Mouse (Mus musculus) neural tube, embryonic 14.5 days (tissue): ENCODE results near the gene Crtc2. TPM values are rescaled to one million over a fixed set of nuclear protein-coding genes. Genes with fewer than 3 reads are reported as not detected.

Source experiments
- ATAC-seq: fragments of 200-750 bp; cut with Nextera tagmentation; 2 replicates; pipeline ENCODE4 v1.8.0; 2017; ENCODE audit warnings: low read depth, mild to moderate bottlenecking, moderate TSS enrichment, moderate library complexity
- H3K27ac ChIP-seq: fragments of 300-500 bp; sonication (generic); 2 replicates; pipeline ENCODE4 v1.5.1; 2014; ENCODE audit warnings: low read depth, mild to moderate bottlenecking, control low read depth, low read length, moderate library complexity, mixed read lengths
- H3K27me3 ChIP-seq: fragments of 300-500 bp; sonication (generic); 2 replicates; pipeline ENCODE4 v1.6.1; 2014; ENCODE audit warnings: low read length; ENCODE audit not compliant: control insufficient read depth, insufficient read depth
- H3K36me3 ChIP-seq: fragments of 300-500 bp; sonication (generic); 2 replicates; pipeline ENCODE4 v1.6.1; 2014; ENCODE audit warnings: low read length, mixed read lengths; ENCODE audit not compliant: control insufficient read depth, insufficient read depth
- H3K4me1 ChIP-seq: fragments of 300-500 bp; sonication (generic); 2 replicates; pipeline ENCODE4 v1.6.1; 2014; ENCODE audit warnings: low read length; ENCODE audit not compliant: control insufficient read depth, insufficient read depth
- H3K4me2 ChIP-seq: fragments of 300-500 bp; sonication (generic); 2 replicates; pipeline ENCODE4 v1.6.1; 2014; ENCODE audit warnings: mild to moderate bottlenecking, low read depth, low read length, control low read depth
- H3K4me3 ChIP-seq: fragments of 300-500 bp; sonication (generic); 2 replicates; pipeline ENCODE4 v1.5.1; 2014; ENCODE audit warnings: low read depth, low read length, control low read depth, mixed read lengths
- H3K9ac ChIP-seq: fragments of 300-500 bp; sonication (generic); replicated peaks from 2 replicates; pipeline ENCODE4 v1.6.1; 2014; ENCODE audit warnings: low read depth, mild to moderate bottlenecking, control low read depth, low read length, mixed read lengths
- H3K9me3 ChIP-seq: fragments of 300-500 bp; sonication (generic); 2 replicates; pipeline ENCODE4 v1.6.1; 2016; ENCODE audit warnings: low read length; ENCODE audit not compliant: control insufficient read depth
- WGBS: fragments of 180-500 bp; shearing (Covaris S2); extraction: QIAGEN DNeasy Blood & Tissue Kit; methylation state at CpG from one replicate; pipeline ENCODE4 v1.1.7; 2014; 5-methylcytosine and 5-hydroxymethylcytosine counted together
- polyA plus RNA-seq: library from polyadenylated mRNA; unstranded; fragments of >200 nt; fragmentation: Nextera tagmentation; extraction: Ambion mirVana; gene quantifications from 2 replicates; pipeline ENCODE4 v1.2.1, GENCODE M21; 2014

The Crtc2 gene
- polyA plus RNA-seq, 1 experiment from 2014 or later = 11.6 TPM

GRCm38 (mm10) chr3:90270784-90271183 lies 16.8 kb downstream of the Crtc2 start:
- Histone ChIP-seq H3K9me3 (no peaks in the 10 kb centered on the region), H3K4me1 (peaks cover 7% of the 10 kb centered on the region), H3K4me3 (no peak overlapping the region), H3K36me3 (peaks cover 20% of the 10 kb centered on the region; the same call in 1 of the 2 replicates), H3K27me3 (no peaks in the 10 kb centered on the region), H3K4me2 (no peak overlapping the region), H3K9ac (no peak overlapping the region), H3K27ac (no peak overlapping the region)
- 98% methylated on average over 8 of the region's 8 CpGs for WGBS
- ATAC-seq = no peak

GRCm38 (mm10) chr3:90272170-90272569 lies 18.2 kb downstream of the Crtc2 start:
- H3K9ac ChIP-seq = no peak overlapping the region
- no peak overlapping the region for H3K27ac ChIP-seq
- peaks cover 25% of the 10 kb centered on the region for H3K36me3 ChIP-seq
- ATAC-seq = no peak
- WGBS = 64% methylated on average over 9 of the region's 9 CpGs
- no peak overlapping the region for H3K4me2 ChIP-seq
- H3K4me1 ChIP-seq = no peaks in the 10 kb centered on the region
- no peaks in the 10 kb centered on the region for H3K27me3 ChIP-seq
- no peaks in the 10 kb centered on the region for H3K9me3 ChIP-seq
- H3K4me3 ChIP-seq = no peak overlapping the region

- H3K9me3 ChIP-seq = no peaks in the 10 kb centered on the region
- WGBS = 93% methylated on average over 22 of the region's 22 CpGs
- H3K27me3 ChIP-seq = no peaks in the 10 kb centered on the region
- H3K36me3 ChIP-seq = peaks cover 30% of the 10 kb centered on the region
- no peak overlapping the region for H3K4me2 ChIP-seq
- no peak overlapping the region for H3K27ac ChIP-seq
- no peak overlapping the region for H3K4me3 ChIP-seq
- no peaks in the 10 kb centered on the region for H3K4me1 ChIP-seq
- H3K9ac ChIP-seq = no peak overlapping the region
- ATAC-seq = no peak
Measured at GRCm38 (mm10) chr3:90273855-90274254, 19.9 kb downstream of the Crtc2 start.

GRCm38 (mm10) chr3:90275286-90275685 lies 21.3 kb downstream of the Crtc2 start:
- Histone ChIP-seq H3K27ac (no peak overlapping the region), H3K36me3 (peaks cover 39% of the 10 kb centered on the region), H3K4me1 (no peaks in the 10 kb centered on the region), H3K27me3 (no peaks in the 10 kb centered on the region), H3K4me3 (no peak overlapping the region), H3K4me2 (no peak overlapping the region), H3K9ac (no peak overlapping the region), H3K9me3 (no peaks in the 10 kb centered on the region)
- WGBS = 95% methylated on average over 11 of the region's 11 CpGs
- ATAC-seq = no peak

GRCm38 (mm10) chr3:90276858-90277257 lies 22.9 kb downstream of the Crtc2 start:
- H3K27ac ChIP-seq = no peak overlapping the region
- no peak for ATAC-seq
- H3K4me3 ChIP-seq = no peak overlapping the region
- peaks cover 33% of the 10 kb centered on the region for H3K36me3 ChIP-seq
- no peaks in the 10 kb centered on the region for H3K9me3 ChIP-seq
- H3K9ac ChIP-seq = no peak overlapping the region
- H3K27me3 ChIP-seq = no peaks in the 10 kb centered on the region
- no peak overlapping the region for H3K4me2 ChIP-seq
- 46% methylated on average over 16 of the region's 16 CpGs for WGBS
- H3K4me1 ChIP-seq = no peaks in the 10 kb centered on the region

GRCm38 (mm10) chr3:90277793-90278192 lies 23.8 kb downstream of the Crtc2 start:
- no peaks in the 10 kb centered on the region for H3K27me3 ChIP-seq
- peaks cover 26% of the 10 kb centered on the region for H3K36me3 ChIP-seq
- no peak overlapping the region for H3K9ac ChIP-seq
- WGBS = 94% methylated on average over 9 of the region's 9 CpGs
- no peak overlapping the region for H3K27ac ChIP-seq
- no peaks in the 10 kb centered on the region for H3K4me1 ChIP-seq
- H3K4me3 ChIP-seq = no peak overlapping the region
- no peaks in the 10 kb centered on the region for H3K9me3 ChIP-seq
- no peak overlapping the region for H3K4me2 ChIP-seq
- no peak for ATAC-seq

- no peak for ATAC-seq
- Histone ChIP-seq H3K27ac (no peak overlapping the region), H3K9ac (no peak overlapping the region), H3K36me3 (peaks cover 24% of the 10 kb centered on the region), H3K4me1 (no peaks in the 10 kb centered on the region), H3K4me3 (no peak overlapping the region), H3K4me2 (no peak overlapping the region), H3K27me3 (no peaks in the 10 kb centered on the region), H3K9me3 (no peaks in the 10 kb centered on the region)
- 97% methylated on average over 10 of the region's 10 CpGs for WGBS
Measured at GRCm38 (mm10) chr3:90278211-90278610, 24.2 kb downstream of the Crtc2 start.

- no peaks in the 10 kb centered on the region for H3K9me3 ChIP-seq
- 92% methylated on average over 9 of the region's 9 CpGs for WGBS
- H3K4me2 ChIP-seq = no peak overlapping the region
- no peak overlapping the region for H3K27ac ChIP-seq
- no peaks in the 10 kb centered on the region for H3K27me3 ChIP-seq
- no peaks in the 10 kb centered on the region for H3K4me1 ChIP-seq
- no peak for ATAC-seq
- no peak overlapping the region for H3K9ac ChIP-seq
- peaks cover 24% of the 10 kb centered on the region for H3K36me3 ChIP-seq
- H3K4me3 ChIP-seq = no peak overlapping the region
Measured at GRCm38 (mm10) chr3:90279216-90279615, 25.3 kb downstream of the Crtc2 start.

GRCm38 (mm10) chr3:90279743-90280142 lies 25.8 kb downstream of the Crtc2 start:
- H3K4me1 ChIP-seq = no peaks in the 10 kb centered on the region
- no peaks in the 10 kb centered on the region for H3K9me3 ChIP-seq
- no peaks in the 10 kb centered on the region for H3K27me3 ChIP-seq
- H3K4me3 ChIP-seq = no peak overlapping the region
- H3K4me2 ChIP-seq = no peak overlapping the region
- peaks cover 24% of the 10 kb centered on the region for H3K36me3 ChIP-seq
- no peak for ATAC-seq
- H3K9ac ChIP-seq = no peak overlapping the region
- no peak overlapping the region for H3K27ac ChIP-seq
- WGBS = 96% methylated on average over 7 of the region's 7 CpGs

- no peak for ATAC-seq
- H3K9me3 ChIP-seq = no peaks in the 10 kb centered on the region
- H3K36me3 ChIP-seq = peaks cover 19% of the 10 kb centered on the region
- WGBS = 81% methylated on average over 9 of the region's 9 CpGs
- H3K4me2 ChIP-seq = no peak overlapping the region
- no peak overlapping the region for H3K4me3 ChIP-seq
- no peak overlapping the region for H3K27ac ChIP-seq
- no peaks in the 10 kb centered on the region for H3K4me1 ChIP-seq
- no peaks in the 10 kb centered on the region for H3K27me3 ChIP-seq
- no peak overlapping the region for H3K9ac ChIP-seq
Measured at GRCm38 (mm10) chr3:90280708-90281107, 26.7 kb downstream of the Crtc2 start.
